Mouse (Mus musculus) forebrain, embryonic 10.5 days (tissue): ENCODE measurements around the gene Ptprc. TPM values are rescaled to one million over a fixed set of nuclear protein-coding genes. Genes with fewer than 3 reads are reported as not detected.

ENCODE experiments used
- DNase-seq: peaks from one replicate; pipeline ENCODE4 v3.0.0-alpha.2; 2017; ENCODE audit warnings: low spot score; ENCODE audit errors: extremely low spot score
- H3K27ac ChIP-seq: fragments of 300-500 bp; sonication (generic); 2 replicates; pipeline ENCODE4 v1.5.1; 2016; ENCODE audit warnings: mild to moderate bottlenecking
- H3K27me3 ChIP-seq: fragments of 300-500 bp; sonication (generic); 2 replicates; pipeline ENCODE4 v1.6.1; 2016; ENCODE audit warnings: mild to moderate bottlenecking; ENCODE audit not compliant: poor library complexity, severe bottlenecking
- H3K36me3 ChIP-seq: fragments of 300-500 bp; sonication (generic); replicated peaks from 2 replicates; pipeline ENCODE4 v1.6.1; 2016; ENCODE audit warnings: mild to moderate bottlenecking, moderate library complexity
- H3K4me1 ChIP-seq: fragments of 300-500 bp; sonication (generic); 2 replicates; pipeline ENCODE4 v1.6.1; 2016
- H3K4me3 ChIP-seq: fragments of 300-500 bp; sonication (generic); 2 replicates; pipeline ENCODE4 v1.5.1; 2016; ENCODE audit warnings: mild to moderate bottlenecking, moderate library complexity
- H3K9me3 ChIP-seq: fragments of 300-500 bp; sonication (generic); 2 replicates; pipeline ENCODE4 v1.6.1; 2016; ENCODE audit warnings: mild to moderate bottlenecking, moderate library complexity
- WGBS: fragments of 180-500 bp; shearing (Covaris S2); methylation state at CpG from one replicate; pipeline ENCODE4 v1.1.7; 2016; 5-methylcytosine and 5-hydroxymethylcytosine counted together
- polyA plus RNA-seq: library from polyadenylated mRNA; unstranded; fragments of >200 nt; fragmentation: Nextera tagmentation; extraction: Ambion mirVana; gene quantifications from 2 replicates; pipeline ENCODE4 v1.2.1, GENCODE M21; 2016

Ptprc gene
- polyA plus RNA-seq: 0.84 and 0.98 TPM in 2 replicates

- H3K4me3 ChIP-seq: no peak within 1 kb of the TSS
- H3K36me3 ChIP-seq: no peaks in the 10 kb centered on the region
- no peaks in the 10 kb centered on the region for H3K4me1 ChIP-seq
- 84% methylated on average over 4 of the region's 4 CpGs for WGBS
- no peak within 1 kb of the TSS for H3K27ac ChIP-seq
- DNase-seq: no peak
- no peaks in the 10 kb centered on the region for H3K27me3 ChIP-seq
- no peaks in the 10 kb centered on the region for H3K9me3 ChIP-seq
Observed at GRCm38 (mm10) chr1:138175494-138175893, at the start of gene Ptprc. TSS of gene Ptprc (minus strand) at chr1:138175708.

- Histone ChIP-seq H3K27ac (no peak overlapping the region), H3K36me3 (no peaks in the 10 kb centered on the region), H3K4me1 (no peaks in the 10 kb centered on the region), H3K4me3 (no peak overlapping the region), H3K9me3 (no peaks in the 10 kb centered on the region), H3K27me3 (peaks cover 12% of the 10 kb centered on the region; the same call in 1 of the 2 replicates)
- WGBS: 62% methylated on average over 3 of the region's 3 CpGs
- no peak for DNase-seq
Observed at GRCm38 (mm10) chr1:138214736-138215458, 39.4 kb upstream of the Ptprc start.

- no peaks in the 10 kb centered on the region for H3K9me3 ChIP-seq
- H3K4me1 ChIP-seq: peaks cover 13% of the 10 kb centered on the region
- H3K27me3 ChIP-seq: peaks cover 30% of the 10 kb centered on the region; the same call in 1 of the 2 replicates
- DNase-seq: no peak
- H3K4me3 ChIP-seq: no peak overlapping the region
- no peak overlapping the region for H3K27ac ChIP-seq
- WGBS: 81% methylated on average over 3 of the region's 3 CpGs
- H3K36me3 ChIP-seq: no peaks in the 10 kb centered on the region
Observed at GRCm38 (mm10) chr1:138210387-138211024, 35.0 kb upstream of the Ptprc start.

GRCm38 (mm10) chr1:138209751-138210150 lies 34.2 kb upstream of the Ptprc start:
- Histone ChIP-seq H3K9me3 (no peaks in the 10 kb centered on the region), H3K4me1 (peaks cover 15% of the 10 kb centered on the region), H3K36me3 (no peaks in the 10 kb centered on the region), H3K4me3 (no peak overlapping the region), H3K27me3 (peaks cover 30% of the 10 kb centered on the region; the same call in 1 of the 2 replicates), H3K27ac (no peak overlapping the region)
- no peak for DNase-seq
- 87% methylated on average over 3 of the region's 3 CpGs for WGBS

- H3K4me1 ChIP-seq: peaks cover 18% of the 10 kb centered on the region
- no peaks in the 10 kb centered on the region for H3K9me3 ChIP-seq
- peak; percentile 27 for DNase-seq
- no peak overlapping the region for H3K4me3 ChIP-seq
- peaks cover 26% of the 10 kb centered on the region; the same call in 1 of the 2 replicates for H3K27me3 ChIP-seq
- no peaks in the 10 kb centered on the region for H3K36me3 ChIP-seq
- H3K27ac ChIP-seq: no peak overlapping the region
- 38% methylated on average over 7 of the region's 7 CpGs for WGBS
Observed at GRCm38 (mm10) chr1:138206041-138206440, 30.5 kb upstream of the Ptprc start.

GRCm38 (mm10) chr1:138191689-138192508 lies 16.4 kb upstream of the Ptprc start:
- Histone ChIP-seq H3K9me3 (no peaks in the 10 kb centered on the region), H3K4me3 (no peak overlapping the region), H3K27me3 (no peaks in the 10 kb centered on the region), H3K4me1 (no peaks in the 10 kb centered on the region), H3K27ac (no peak overlapping the region), H3K36me3 (no peaks in the 10 kb centered on the region)
- 85% methylated on average over 8 of the region's 8 CpGs for WGBS
- DNase-seq: no peak

GRCm38 (mm10) chr1:138188131-138188530 lies 12.6 kb upstream of the Ptprc start:
- DNase-seq: no peak
- H3K27ac ChIP-seq: no peak overlapping the region
- WGBS: 90% methylated on average over 4 of the region's 4 CpGs
- no peaks in the 10 kb centered on the region for H3K9me3 ChIP-seq
- no peaks in the 10 kb centered on the region for H3K27me3 ChIP-seq
- no peaks in the 10 kb centered on the region for H3K36me3 ChIP-seq
- H3K4me1 ChIP-seq: no peaks in the 10 kb centered on the region
- no peak overlapping the region for H3K4me3 ChIP-seq

GRCm38 (mm10) chr1:138185904-138186303 lies 10.4 kb upstream of the Ptprc start:
- H3K27me3 ChIP-seq: no peaks in the 10 kb centered on the region
- DNase-seq: no peak
- no peak overlapping the region for H3K27ac ChIP-seq
- H3K36me3 ChIP-seq: no peaks in the 10 kb centered on the region
- WGBS: 85% methylated on average over 4 of the region's 4 CpGs
- no peaks in the 10 kb centered on the region for H3K4me1 ChIP-seq
- H3K4me3 ChIP-seq: no peak overlapping the region
- H3K9me3 ChIP-seq: no peaks in the 10 kb centered on the region

- DNase-seq: no peak
- Histone ChIP-seq H3K36me3 (no peaks in the 10 kb centered on the region), H3K27ac (no peak overlapping the region)
Observed at GRCm38 (mm10) chr1:138180081-138180480, 4.6 kb upstream of the Ptprc start.

GRCm38 (mm10) chr1:138174705-138175492 lies 609 bp downstream of the Ptprc start:
- no peaks in the 10 kb centered on the region for H3K9me3 ChIP-seq
- H3K4me1 ChIP-seq: no peaks in the 10 kb centered on the region
- 91% methylated on average over 9 of the region's 9 CpGs for WGBS
- DNase-seq: no peak
- H3K27me3 ChIP-seq: no peaks in the 10 kb centered on the region
- H3K36me3 ChIP-seq: no peaks in the 10 kb centered on the region
- H3K4me3 ChIP-seq: no peak overlapping the region
- no peak overlapping the region for H3K27ac ChIP-seq

More at GRCm38 (mm10) chr1:138180081-138180480, 4.6 kb upstream of the Ptprc start:
- Histone ChIP-seq H3K4me3 (no peak overlapping the region), H3K27me3 (no peaks in the 10 kb centered on the region), H3K4me1 (no peaks in the 10 kb centered on the region), H3K9me3 (no peaks in the 10 kb centered on the region)

- no peaks in the 10 kb centered on the region for H3K4me1 ChIP-seq
- WGBS: 86% methylated on average over 4 of the region's 4 CpGs
- H3K27me3 ChIP-seq: no peaks in the 10 kb centered on the region
- DNase-seq: no peak
- no peak overlapping the region for H3K27ac ChIP-seq
- H3K36me3 ChIP-seq: no peaks in the 10 kb centered on the region
- H3K4me3 ChIP-seq: no peak overlapping the region
- H3K9me3 ChIP-seq: no peaks in the 10 kb centered on the region
Observed at GRCm38 (mm10) chr1:138174143-138174542, 1.4 kb downstream of the Ptprc start.

GRCm38 (mm10) chr1:138173669-138174068 lies 1.8 kb downstream of the Ptprc start:
- no peak overlapping the region for H3K4me3 ChIP-seq
- H3K9me3 ChIP-seq: no peaks in the 10 kb centered on the region
- no peak overlapping the region for H3K27ac ChIP-seq
- 86% methylated on average over 6 of the region's 6 CpGs for WGBS
- no peaks in the 10 kb centered on the region for H3K4me1 ChIP-seq
- H3K36me3 ChIP-seq: no peaks in the 10 kb centered on the region
- H3K27me3 ChIP-seq: no peaks in the 10 kb centered on the region
- no peak for DNase-seq
